Mouse (Mus musculus) hindbrain, postnatal 0 days (tissue): ENCODE data around the gene Nt5dc1. TPM values are rescaled to one million over a fixed set of nuclear protein-coding genes. Genes with fewer than 3 reads are reported as not detected.

Source experiments
- ATAC-seq: fragments of 200-750 bp; cut with Nextera tagmentation; 2 replicates; pipeline ENCODE4 v1.8.0; 2017; ENCODE audit warnings: mild to moderate bottlenecking, moderate TSS enrichment, moderate library complexity
- DNase-seq: peaks from one replicate; pipeline ENCODE4 v3.0.0-alpha.2; 2015; ENCODE audit warnings: low spot score
- H3K27ac ChIP-seq: fragments of 300-500 bp; sonication (generic); 2 replicates; pipeline ENCODE4 v1.5.1; 2014; ENCODE audit warnings: mild to moderate bottlenecking
- H3K27me3 ChIP-seq: fragments of 300-500 bp; sonication (generic); 2 replicates; pipeline ENCODE4 v1.6.1; 2014; ENCODE audit warnings: low read length, mixed read lengths; ENCODE audit not compliant: insufficient read depth
- H3K36me3 ChIP-seq: fragments of 300-500 bp; sonication (generic); 2 replicates; pipeline ENCODE4 v1.6.1; 2014; ENCODE audit warnings: low read length, mixed read lengths; ENCODE audit not compliant: insufficient read depth
- H3K4me1 ChIP-seq: fragments of 300-500 bp; sonication (generic); 2 replicates; pipeline ENCODE4 v1.6.1; 2014; ENCODE audit warnings: antibody characterized with exemption, low read length, mixed read lengths; ENCODE audit not compliant: insufficient read depth
- H3K4me2 ChIP-seq: fragments of 300-500 bp; sonication (generic); 2 replicates; pipeline ENCODE4 v1.6.1; 2014; ENCODE audit warnings: low read depth, mild to moderate bottlenecking, low read length, moderate library complexity, mixed read lengths
- H3K4me3 ChIP-seq: fragments of 300-500 bp; sonication (generic); 2 replicates; pipeline ENCODE4 v1.5.1; 2014; ENCODE audit warnings: low read length
- H3K9ac ChIP-seq: fragments of 300-500 bp; sonication (generic); replicated peaks from 2 replicates; pipeline ENCODE4 v1.6.1; 2014; ENCODE audit warnings: mild to moderate bottlenecking, low read length, moderate library complexity, mixed read lengths
- H3K9me3 ChIP-seq: fragments of 300-500 bp; sonication (generic); 2 replicates; pipeline ENCODE4 v1.6.1; 2016; ENCODE audit warnings: low read length, mixed read lengths
- CTCF ChIP-seq: IDR thresholded peaks from 2 replicates; pipeline ENCODE4 v1.5.1; 2016; ENCODE audit warnings: antibody characterized with exemption, control low read depth, low read depth
- WGBS: fragments of 180-500 bp; shearing (Covaris S2); extraction: QIAGEN DNeasy Blood & Tissue Kit; methylation state at CpG from one replicate; pipeline ENCODE4 v1.1.7; 2014; 5-methylcytosine and 5-hydroxymethylcytosine counted together
- polyA plus RNA-seq: library from polyadenylated mRNA; unstranded; fragments of >200 nt; fragmentation: Nextera tagmentation; extraction: Ambion mirVana; gene quantifications from 2 replicates; pipeline ENCODE4 v1.2.1, GENCODE M21; 2015
- total RNA-seq: library from RNA; depleted of rRNA; stranded (reverse); fragments of >200 nt; gene quantifications from 2 replicates; pipeline ENCODE4 v1.2.3, GENCODE M21; 2014

Nt5dc1 gene
- total and polyA plus RNA-seq, 2 experiments from 2014 or later = 2.0 to 3.9 TPM

GRCm38 (mm10) chr10:34300368-34300767 is 118.0 kb downstream of the Nt5dc1 start:
- 5% methylated on average over 5 of the region's 5 CpGs for whole genome bisulfite sequencing
- Histone ChIP-seq H3K36me3 (no peaks in the 10 kb centered on the region), H3K27me3 (no peaks in the 10 kb centered on the region), H3K9me3 (no peaks in the 10 kb centered on the region), H3K4me3 (peak overlapping the region; percentile 79), H3K4me2 (peak overlapping the region; percentile 92), H3K9ac (peak overlapping the region; percentile 49), H3K27ac (no peak overlapping the region; the same call in 1 of the 2 replicates), H3K4me1 (peaks cover 12% of the 10 kb centered on the region; the same call in 1 of the 2 replicates)
- no peak for DNase-seq
- no peak for ATAC-seq
- TF ChIP-seq CTCF = no peak

GRCm38 (mm10) chr10:34297980-34298753 is 120.2 kb downstream of the Nt5dc1 start:
- Histone ChIP-seq H3K36me3 (no peaks in the 10 kb centered on the region), H3K4me1 (peaks cover 12% of the 10 kb centered on the region; the same call in 1 of the 2 replicates), H3K27ac (peak overlapping the region; percentile 99), H3K4me2 (peak overlapping the region; percentile 92), H3K27me3 (no peaks in the 10 kb centered on the region), H3K9me3 (no peaks in the 10 kb centered on the region), H3K9ac (peak overlapping the region; percentile 79), H3K4me3 (peak overlapping the region; percentile 79)
- ATAC-seq (peak; percentile 3; the same call in 1 of the 2 replicates), DNase-seq (no peak)
- 35% methylated on average over 25 of the region's 25 CpGs for WGBS
- TF ChIP-seq CTCF = no peak

GRCm38 (mm10) chr10:34297299-34297979 is 120.9 kb downstream of the Nt5dc1 start, which contains the start of gene Tspyl4:
Tspyl4 (plus strand) TSS chr10:34297442.
- WGBS = under 1% methylated on average over 38 of the region's 38 CpGs
- Histone ChIP-seq H3K9ac (peak within 1 kb of the TSS; percentile 79), H3K9me3 (no peaks in the 10 kb centered on the region), H3K36me3 (no peaks in the 10 kb centered on the region), H3K27ac (peak within 1 kb of the TSS; percentile 99), H3K4me2 (peak within 1 kb of the TSS; percentile 92), H3K4me1 (peaks cover 12% of the 10 kb centered on the region; the same call in 1 of the 2 replicates), H3K4me3 (peak within 1 kb of the TSS; percentile 79), H3K27me3 (no peaks in the 10 kb centered on the region)
- DNase-seq = peak; percentile 99
- ATAC-seq = peak; percentile 98
- TF ChIP-seq CTCF = no peak; the same call in 1 of the 2 replicates

GRCm38 (mm10) chr10:34296911-34297298 is 121.4 kb downstream of the Nt5dc1 start:
- Histone ChIP-seq H3K27me3 (no peaks in the 10 kb centered on the region), H3K27ac (peak overlapping the region; percentile 99), H3K4me3 (peak overlapping the region; percentile 79), H3K36me3 (no peaks in the 10 kb centered on the region), H3K9me3 (no peaks in the 10 kb centered on the region), H3K9ac (peak overlapping the region; percentile 79), H3K4me2 (peak overlapping the region; percentile 92), H3K4me1 (peaks cover 12% of the 10 kb centered on the region; the same call in 1 of the 2 replicates)
- no peak for TF ChIP-seq CTCF
- DNase-seq (peak; percentile 45), ATAC-seq (peak; percentile 50)
- 2% methylated on average over 13 of the region's 13 CpGs for WGBS

- Histone ChIP-seq H3K36me3 (peaks cover 3% of the 10 kb centered on the region; the same call in 1 of the 2 replicates), H3K4me2 (peak overlapping the region; percentile 87), H3K4me3 (peak overlapping the region; percentile 79), H3K27me3 (no peaks in the 10 kb centered on the region), H3K27ac (peak overlapping the region; percentile 80), H3K9ac (peak overlapping the region; percentile 95), H3K9me3 (no peaks in the 10 kb centered on the region), H3K4me1 (0 out of 2 replicates have a peak, but pooled peaks cover 6% of the 10 kb centered on the region)
- peak; percentile 50 for DNase-seq
- WGBS = 3% methylated on average over 47 of the region's 47 CpGs
- ATAC-seq = peak; percentile 43
- no peak for TF ChIP-seq CTCF
Observed at GRCm38 (mm10) chr10:34282420-34283238, 135.7 kb downstream of the Nt5dc1 start.

GRCm38 (mm10) chr10:34281962-34282388 is 136.4 kb downstream of the Nt5dc1 start, which contains the start of gene Tspyl1:
Tspyl1 (plus strand) TSS chr10:34282190.
- no peak for TF ChIP-seq CTCF
- DNase-seq (peak; percentile 99), ATAC-seq (peak; percentile 98)
- Histone ChIP-seq H3K4me3 (peak within 1 kb of the TSS; percentile 79), H3K4me2 (peak within 1 kb of the TSS; percentile 87), H3K27ac (peak within 1 kb of the TSS; percentile 80), H3K9me3 (no peaks in the 10 kb centered on the region), H3K9ac (peak within 1 kb of the TSS; percentile 95), H3K27me3 (no peaks in the 10 kb centered on the region), H3K36me3 (0 out of 2 replicates have a peak, but pooled peaks cover under 1% of the 10 kb centered on the region), H3K4me1 (0 out of 2 replicates have a peak, but pooled peaks cover 6% of the 10 kb centered on the region)
- WGBS = under 1% methylated on average over 38 of the region's 38 CpGs
